Mouse (Mus musculus) testis, postnatal 14 days (tissue): ENCODE data around the gene Sowahc.
A peak's percentile ranks its signal among the peaks of the same experiment; 100 is the strongest.

Source experiments
- DNase-seq: peaks from one replicate; pipeline ENCODE4 v3.0.0; 2021; ENCODE audit warnings: low spot score

Gene Sowahc

GRCm38 (mm10) chr10:59221473-59222270, at the start of gene Sowahc, which contains the start of gene Sept10:
Gene Sowahc (plus strand): TSS chr10:59221953.
Gene Sept10 (minus strand): TSS chr10:59221847.
- DNase-seq = peak; percentile 96

GRCm38 (mm10) chr10:59172539-59172938, 49.2 kb upstream of the Sowahc start:
- DNase-seq = no peak

- no peak for DNase-seq
These were observed 42.1 kb upstream of the Sowahc start for GRCm38 (mm10) chr10:59179620-59180019.

- DNase-seq = no peak
These were observed 39.4 kb upstream of the Sowahc start for GRCm38 (mm10) chr10:59182306-59182705.

DNA sequence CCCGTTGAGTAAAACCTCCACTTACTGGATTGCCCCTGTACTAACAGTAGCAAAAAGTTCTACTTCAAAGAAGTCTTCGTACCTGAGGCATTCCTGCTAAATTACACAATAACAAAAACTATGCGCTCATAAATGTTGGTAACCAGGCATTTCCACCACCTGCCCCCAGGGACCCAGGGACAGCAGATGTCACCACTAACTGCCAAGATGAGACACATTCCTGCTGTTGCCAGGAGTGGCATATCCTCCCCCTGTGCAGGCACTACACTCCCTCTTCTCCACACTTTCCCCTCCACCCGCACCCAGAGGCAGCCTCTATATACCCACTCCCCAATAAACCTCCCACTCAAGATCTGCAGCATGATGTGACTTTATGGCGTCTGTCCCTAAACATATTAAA, 26.9 kb upstream of the Sowahc start:
- no peak for DNase-seq

GRCm38 (mm10) chr10:59196763-59197162, 25.0 kb upstream of the Sowahc start:
- no peak for DNase-seq

DNA sequence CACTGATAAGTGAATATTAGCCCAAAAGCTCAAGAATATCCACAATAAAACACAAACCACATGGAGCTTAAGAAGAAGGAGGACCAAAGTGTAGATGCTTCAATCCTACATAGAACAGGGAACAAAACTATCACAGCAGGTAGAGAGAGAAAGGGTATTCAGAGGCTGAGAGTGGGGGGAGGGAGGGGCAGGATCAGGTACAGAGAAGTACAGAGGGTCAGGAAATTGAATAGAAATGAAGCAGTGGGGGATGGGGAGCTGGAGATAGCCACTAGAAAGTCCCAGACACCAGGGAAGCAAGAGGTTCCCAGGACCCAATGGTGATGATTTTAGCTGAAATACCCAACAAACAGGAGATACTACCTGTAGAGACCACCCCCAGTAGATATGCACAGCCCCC, 21.7 kb upstream of the Sowahc start:
- DNase-seq = no peak

- DNase-seq = no peak
These were observed 805 bp upstream of the Sowahc start for GRCm38 (mm10) chr10:59220824-59221472.

GRCm38 (mm10) chr10:59222271-59223101, 733 bp downstream of the Sowahc start:
- peak; percentile 32 for DNase-seq

DNA sequence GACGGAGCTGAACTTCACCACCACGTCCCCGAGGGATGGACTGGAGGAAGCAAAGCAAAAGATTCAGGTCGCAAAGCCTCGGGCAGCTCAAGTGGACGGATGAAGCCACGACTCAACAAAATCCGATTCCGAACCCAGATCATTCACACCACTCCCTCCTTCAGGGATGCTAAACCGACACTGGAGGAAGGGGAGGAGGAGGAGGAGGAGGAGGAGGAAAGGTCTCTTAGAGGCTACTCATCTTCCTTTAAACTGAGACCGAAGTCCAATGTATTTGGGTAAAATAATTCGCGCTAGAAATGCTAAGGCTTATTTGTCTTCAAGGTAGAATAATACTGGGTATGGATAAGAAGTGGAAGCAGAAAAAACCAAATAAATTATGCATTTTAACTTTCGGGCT, 1.5 kb downstream of the Sowahc start:
- DNase-seq = no peak

- no peak for DNase-seq
These were observed 2.1 kb downstream of the Sowahc start for GRCm38 (mm10) chr10:59223890-59224289.

GRCm38 (mm10) chr10:59225137-59225536, 3.4 kb downstream of the Sowahc start:
- no peak for DNase-seq

GRCm38 (mm10) chr10:59229205-59229820, 7.6 kb downstream of the Sowahc start:
- no peak for DNase-seq

DNA sequence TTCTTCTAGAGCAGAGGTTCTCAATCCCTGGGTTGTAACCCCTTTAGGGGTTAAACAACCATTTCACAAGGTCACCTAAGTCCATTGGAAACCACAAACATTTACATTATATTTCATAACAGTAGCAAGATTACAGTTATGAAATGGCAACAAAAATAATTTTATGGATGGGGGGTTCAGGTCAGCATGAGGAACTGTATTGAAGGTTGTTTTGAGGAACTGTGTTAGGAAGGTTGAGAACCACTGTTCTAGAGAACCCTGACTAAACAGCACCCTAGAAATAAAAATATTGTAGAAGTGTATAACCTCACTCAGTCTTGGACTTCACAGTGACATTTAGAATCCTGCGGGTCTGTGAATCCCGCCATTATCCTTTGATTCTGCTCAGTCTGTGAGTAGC, 13.5 kb downstream of the Sowahc start:
- no peak for DNase-seq

- no peak for DNase-seq
These were observed 14.1 kb downstream of the Sowahc start for GRCm38 (mm10) chr10:59235847-59236246.

DNA sequence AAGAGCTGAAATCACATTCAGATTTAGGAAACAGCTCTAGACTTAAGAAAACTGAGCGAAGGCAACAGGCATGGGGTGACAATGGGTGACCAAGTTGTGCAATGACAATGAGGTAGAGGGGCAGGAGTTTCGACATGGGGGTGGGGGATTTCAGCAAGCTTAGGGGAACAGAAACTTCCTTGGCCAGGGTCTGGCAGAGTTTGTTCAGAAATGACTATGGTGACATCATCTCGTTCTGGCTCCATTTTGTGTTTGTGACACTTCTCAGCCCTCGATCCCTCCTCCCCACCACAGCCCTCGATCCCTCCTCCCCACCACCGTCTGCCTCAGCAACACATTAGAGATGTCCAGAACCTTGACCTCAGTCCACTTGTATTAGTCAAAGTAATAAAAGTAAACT, 14.7 kb downstream of the Sowahc start:
- no peak for DNase-seq

- DNase-seq = no peak
These were observed 16.0 kb downstream of the Sowahc start for GRCm38 (mm10) chr10:59237757-59238156.

- peak; percentile 81 for DNase-seq
These were observed 19.4 kb downstream of the Sowahc start for GRCm38 (mm10) chr10:59241141-59241541.

DNA sequence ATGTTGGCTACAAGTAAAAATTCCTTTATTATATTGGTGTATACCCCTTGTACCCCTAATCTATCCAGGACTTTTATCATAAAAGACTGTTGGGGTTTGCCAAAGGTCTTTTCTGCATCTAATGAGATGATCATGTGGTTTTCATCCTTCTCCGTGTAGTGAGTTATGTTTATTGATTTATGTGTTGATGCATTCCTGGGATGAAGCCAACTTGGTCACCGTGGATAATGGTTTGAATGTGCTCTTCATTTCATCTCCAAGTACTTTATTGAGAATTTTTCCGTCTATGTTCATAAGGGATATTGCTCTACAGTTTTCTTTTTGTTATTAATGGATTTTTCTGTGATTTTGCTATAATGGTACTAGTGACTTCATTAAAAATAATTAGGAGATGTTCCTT, 27.8 kb downstream of the Sowahc start:
- DNase-seq = no peak

GRCm38 (mm10) chr10:59250679-59251078, 28.9 kb downstream of the Sowahc start:
- DNase-seq = no peak

DNA sequence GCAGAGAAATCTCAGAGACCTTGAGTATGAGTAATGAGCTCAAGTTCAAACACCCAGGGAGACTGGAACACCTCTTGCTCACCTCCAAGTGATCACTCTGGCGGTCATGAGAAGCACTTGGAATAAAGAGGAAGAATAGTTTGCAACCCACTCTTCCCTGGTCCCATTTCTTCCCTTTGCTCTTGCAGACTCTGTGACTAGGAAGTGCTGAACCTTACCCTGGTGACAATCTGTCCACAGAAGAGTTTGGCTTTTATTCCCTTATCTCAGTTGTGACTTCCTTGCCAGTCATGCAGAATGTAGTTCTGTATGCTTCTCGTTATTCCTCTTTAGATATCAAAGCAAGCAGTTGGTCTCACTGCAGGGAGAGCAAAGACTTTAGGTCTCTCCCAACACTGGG, 30.2 kb downstream of the Sowahc start:
- DNase-seq = no peak

- no peak for DNase-seq
These were observed 30.6 kb downstream of the Sowahc start for GRCm38 (mm10) chr10:59252396-59252795.
